In the genomic region with DNA sequence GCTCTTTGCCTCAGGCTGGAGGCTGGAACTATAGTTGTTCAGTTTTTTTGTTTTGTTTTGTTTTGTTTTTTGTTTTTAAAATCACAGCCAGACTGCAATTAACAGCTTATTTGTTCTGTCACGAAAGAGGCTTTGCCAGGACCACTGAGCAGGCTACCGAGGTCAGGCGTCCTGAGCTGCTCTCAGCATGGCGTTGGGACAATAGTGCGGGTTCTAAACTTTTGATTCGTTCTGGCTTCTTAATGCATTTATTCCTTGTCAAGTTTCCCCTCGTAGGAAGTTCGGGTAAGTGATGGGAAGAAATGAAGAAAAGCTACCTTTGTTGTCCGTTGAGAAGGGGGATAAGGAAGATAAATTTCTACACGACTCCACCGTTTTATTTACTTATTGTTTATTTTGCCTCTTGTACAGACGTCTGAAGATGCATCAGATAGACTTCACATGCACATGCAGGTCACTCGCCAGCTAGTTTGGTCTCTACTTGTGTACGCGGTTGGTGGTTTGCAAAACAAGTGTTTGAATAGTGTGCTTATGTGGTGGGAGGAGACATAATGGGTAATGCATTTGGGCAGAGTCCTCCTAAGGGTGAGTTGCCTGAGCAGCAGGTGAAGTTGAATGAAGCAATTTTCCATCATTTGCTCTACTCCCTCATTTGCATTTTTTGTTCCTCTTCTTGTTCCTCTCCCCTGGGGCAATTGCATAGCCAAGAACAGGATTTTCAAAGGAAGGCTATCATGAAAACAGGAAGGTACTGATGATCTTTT, we compare ENCODE assay signal across 8 mouse cellular contexts. TPM values are rescaled to one million over a fixed set of nuclear protein-coding genes. Genes with fewer than 3 reads are reported as not detected.
DNase-seq lines count a peak whose midpoint lies in the region; ATAC-seq lines count a peak whose summit lies in the region.

No protein-coding gene starts in this region.

- no peak for ATAC-seq in heart, embryonic 14.5 days (ENCODE audit: insufficient number of reproducible peaks, insufficient read depth, low FRiP score, low read depth)
- ATAC-seq in forebrain, embryonic 12.5 days (ENCODE audit: low FRiP score): peak; percentile 36; the same call in 1 of the 2 replicates
- no peak for ATAC-seq in megakaryocyte progenitor cell, adult 5-6 weeks (replicated peaks; ENCODE audit: poor library complexity)

- H3K27ac ChIP-seq in heart, embryonic 14.5 days (replicated peaks in 1 of 2; ENCODE audit: control insufficient read depth in 1 of 2, insufficient read depth in 1 of 2, low read depth in 2 of 2, low read length in 2 of 2): no peak overlapping the region
- peak overlapping the region; percentile 92 for H3K27ac ChIP-seq in forebrain, embryonic 12.5 days

- no peak for DNase-seq in heart, postnatal 36 days
- DNase-seq in Muller cell, postnatal 12 days (ENCODE audit: inconsistent ontology term): peak; percentile 30
- DNase-seq in mesoderm, embryonic 11.5 days (ENCODE audit: low read depth, low spot score): peak; percentile 23
- DNase-seq in spleen, postnatal 4 days (ENCODE audit: low spot score in 2 of 2): no peak
- no peak for DNase-seq in urinary bladder, adult 18-20 months (ENCODE audit: low spot score in 2 of 2)

- WGBS in heart, embryonic 14.5 days: 11% methylated on average over 15 of the region's 15 CpGs
- 2% methylated on average over 15 of the region's 15 CpGs for WGBS in forebrain, embryonic 12.5 days

- H3K36me3 ChIP-seq in heart, embryonic 14.5 days (ENCODE audit: control insufficient read depth, insufficient read depth, low read length): no peaks in the 10 kb centered on the region
- no peaks in the 10 kb centered on the region for H3K36me3 ChIP-seq in forebrain, embryonic 12.5 days (replicated peaks)

- H3K9me3 ChIP-seq in heart, embryonic 14.5 days (ENCODE audit: control insufficient read depth, low read length): no peaks in the 10 kb centered on the region
- H3K9me3 ChIP-seq in forebrain, embryonic 12.5 days: no peaks in the 10 kb centered on the region

- H3K4me1 ChIP-seq in heart, embryonic 14.5 days (ENCODE audit: control insufficient read depth in 2 of 2, insufficient read depth in 2 of 2, low read length in 2 of 2): peaks cover 0 to 2% of the 10 kb centered on the region in 2 experiments; a peak in 2 of 4 replicates
- peaks cover 32% of the 10 kb centered on the region for H3K4me1 ChIP-seq in forebrain, embryonic 12.5 days

- H3K27me3 ChIP-seq in heart, embryonic 14.5 days (ENCODE audit: control insufficient read depth, insufficient read depth, low read length): peaks cover 51% of the 10 kb centered on the region
- no peaks in the 10 kb centered on the region for H3K27me3 ChIP-seq in forebrain, embryonic 12.5 days

- intact Hi-C loops in heart, postnatal 36 days (cut with DNase I): no loop called here

- H3K4me2 ChIP-seq in heart, embryonic 14.5 days (ENCODE audit: low read length): peak overlapping the region; percentile 95
- peak overlapping the region; percentile 67 for H3K4me2 ChIP-seq in forebrain, embryonic 12.5 days

- no peak overlapping the region for H3K9ac ChIP-seq in heart, embryonic 14.5 days (ENCODE audit: low read length)
- H3K9ac ChIP-seq in forebrain, embryonic 12.5 days: peak overlapping the region; percentile 71

- peak overlapping the region; percentile 53 to 63; a peak in 3 of 4 replicates for H3K4me3 ChIP-seq in heart, embryonic 14.5 days (ENCODE audit: control insufficient read depth in 1 of 2, insufficient read depth in 1 of 2, low read depth in 1 of 2, low read length in 2 of 2)
- peak overlapping the region; percentile 66 for H3K4me3 ChIP-seq in forebrain, embryonic 12.5 days (replicated peaks)

RNA-seq across cellular contexts. Expression of a gene that starts 1.4 kb away (rescaled TPM):
- 0.20 and 0.58 TPM in 2 replicates for polyA plus RNA-seq in heart, embryonic 14.5 days (2014; fragmentation: Nextera tagmentation; extraction: Ambion mirVana)
- total RNA-seq in heart, postnatal 36 days (2021): not detected
- polyA plus RNA-seq in forebrain, embryonic 12.5 days (2016; fragmentation: Nextera tagmentation; extraction: Ambion mirVana): 16.8 and 18.0 TPM in 2 replicates
- not detected in 2 replicates for total RNA-seq in megakaryocyte progenitor cell, adult 5-6 weeks (2015)
- not detected in 2 replicates for total RNA-seq in megakaryocyte progenitor cell, adult 5-6 weeks (2017)

Comparison
In these comparisons a context has a peak if more than half of its experiments do, and no peak if none do; other contexts are left out.
1. DNase-seq: peak in Muller cell, postnatal 12 days (single experiment) and mesoderm, embryonic 11.5 days (single experiment); none in heart, postnatal 36 days (0 of 2), spleen, postnatal 4 days (0 of 2) and urinary bladder, adult 18-20 months (0 of 2).